Mouse (Mus musculus) heart, postnatal 0 days (tissue): ENCODE data around the gene Hist3h2a. TPM values are rescaled to one million over a fixed set of nuclear protein-coding genes. Genes with fewer than 3 reads are reported as not detected.
A peak's percentile ranks its signal among the peaks of the same experiment; 100 is the strongest.

ENCODE experiments used
- ATAC-seq: fragments of 200-750 bp; cut with Nextera tagmentation; 2 replicates; pipeline ENCODE4 v1.8.0; 2017; ENCODE audit warnings: low read depth, moderate number of reproducible peaks, moderate library complexity; ENCODE audit not compliant: insufficient read depth
- DNase-seq: peaks from one replicate; pipeline ENCODE4 v3.0.0-alpha.2; 2016; ENCODE audit warnings: low spot score
- H3K27ac ChIP-seq: fragments of 300-500 bp; sonication (generic); 2 replicates; pipeline ENCODE4 v1.5.1; 2014; ENCODE audit warnings: low read depth, mild to moderate bottlenecking
- H3K27me3 ChIP-seq: fragments of 300-500 bp; sonication (generic); 2 replicates; pipeline ENCODE4 v1.6.1; 2014; ENCODE audit warnings: low read length, mixed read lengths; ENCODE audit not compliant: control insufficient read depth, insufficient read depth
- H3K36me3 ChIP-seq: fragments of 300-500 bp; sonication (generic); replicated peaks from 2 replicates; pipeline ENCODE4 v1.6.1; 2014; ENCODE audit warnings: low read length, mixed read lengths; ENCODE audit not compliant: control insufficient read depth, insufficient read depth
- H3K4me1 ChIP-seq: fragments of 300-500 bp; sonication (generic); 2 replicates; pipeline ENCODE4 v1.6.1; 2014; ENCODE audit warnings: antibody characterized with exemption; ENCODE audit not compliant: control insufficient read depth, insufficient read depth
- H3K4me2 ChIP-seq: fragments of 300-500 bp; sonication (generic); 2 replicates; pipeline ENCODE4 v1.6.1; 2014; ENCODE audit warnings: low read depth, mild to moderate bottlenecking, low read length, moderate library complexity
- H3K4me3 ChIP-seq: fragments of 300-500 bp; sonication (generic); 2 replicates; pipeline ENCODE4 v1.5.1; 2014; ENCODE audit warnings: low read depth, low read length
- H3K9ac ChIP-seq: fragments of 300-500 bp; sonication (generic); replicated peaks from 2 replicates; pipeline ENCODE4 v1.6.1; 2014; ENCODE audit warnings: low read depth, low read length, mixed read lengths
- H3K9me3 ChIP-seq: fragments of 300-500 bp; sonication (generic); replicated peaks from 2 replicates; pipeline ENCODE4 v1.6.1; 2016; ENCODE audit warnings: low read length; ENCODE audit not compliant: control insufficient read depth
- CTCF ChIP-seq: IDR thresholded peaks from 2 replicates; pipeline ENCODE4 v1.5.1; 2016; ENCODE audit warnings: antibody characterized with exemption, control low read depth, low read depth
- EP300 ChIP-seq: IDR thresholded peaks from 2 replicates; pipeline ENCODE4 v1.6.1; 2016; ENCODE audit warnings: antibody characterized with exemption, low read depth
- WGBS: fragments of 180-500 bp; shearing (Covaris S2); extraction: QIAGEN DNeasy Blood & Tissue Kit; methylation state at CpG from one replicate; pipeline ENCODE4 v1.1.7; 2014; 5-methylcytosine and 5-hydroxymethylcytosine counted together
- polyA plus RNA-seq: library from polyadenylated mRNA; unstranded; fragments of >200 nt; fragmentation: Nextera tagmentation; extraction: Ambion mirVana; gene quantifications from 2 replicates; pipeline ENCODE4 v1.2.1, GENCODE M21; 2015
- total RNA-seq: library from RNA; depleted of rRNA; stranded (reverse); fragments of >200 nt; gene quantifications from 2 replicates; pipeline ENCODE4 v1.2.3, GENCODE M21; 2014; ENCODE audit warnings: low replicate concordance

Gene Hist3h2a
- total and polyA plus RNA-seq, 2 experiments from 2014 or later, result 43.1 to 94.8 TPM

- H3K4me1 ChIP-seq, result peaks cover 8% of the 10 kb centered on the region; the same call in 1 of the 2 replicates
- H3K4me3 ChIP-seq, result peak overlapping the region; percentile 88
- DNase-seq (no peak), ATAC-seq (no peak)
- peak overlapping the region; percentile 98 for H3K4me2 ChIP-seq
- H3K27me3 ChIP-seq, result no peaks in the 10 kb centered on the region
- peak overlapping the region; percentile 96 for H3K27ac ChIP-seq
- WGBS, result 2% methylated on average over 13 of the region's 13 CpGs
- H3K36me3 ChIP-seq, result peaks cover 39% of the 10 kb centered on the region
- TF ChIP-seq CTCF, result no peak
- no peak for TF ChIP-seq EP300
- no peaks in the 10 kb centered on the region for H3K9me3 ChIP-seq
- peak overlapping the region; percentile 89 for H3K9ac ChIP-seq
These were observed 16.6 kb upstream of the Hist3h2a start for GRCm38 (mm10) chr11:58937909-58938308.

- peak within 1 kb of the TSS; percentile 88 for H3K4me3 ChIP-seq
- peaks cover 8% of the 10 kb centered on the region; the same call in 1 of the 2 replicates for H3K4me1 ChIP-seq
- peak; percentile 96 for ATAC-seq
- peak within 1 kb of the TSS; percentile 96 for H3K27ac ChIP-seq
- peak within 1 kb of the TSS; percentile 98 for H3K4me2 ChIP-seq
- H3K9me3 ChIP-seq, result no peaks in the 10 kb centered on the region
- no peaks in the 10 kb centered on the region for H3K27me3 ChIP-seq
- WGBS, result under 1% methylated on average over 82 of the region's 95 CpGs
- H3K36me3 ChIP-seq, result peaks cover 33% of the 10 kb centered on the region
- peak within 1 kb of the TSS; percentile 89 for H3K9ac ChIP-seq
- TF ChIP-seq EP300, result peak; percentile 98
- no peak for TF ChIP-seq CTCF
- peak; percentile 91 for DNase-seq
These were observed 16.0 kb upstream of the Hist3h2a start, which contains the start of gene Rnf187 for GRCm38 (mm10) chr11:58938322-58939087. Rnf187 (minus strand) TSS chr11:58938916.

DNA sequence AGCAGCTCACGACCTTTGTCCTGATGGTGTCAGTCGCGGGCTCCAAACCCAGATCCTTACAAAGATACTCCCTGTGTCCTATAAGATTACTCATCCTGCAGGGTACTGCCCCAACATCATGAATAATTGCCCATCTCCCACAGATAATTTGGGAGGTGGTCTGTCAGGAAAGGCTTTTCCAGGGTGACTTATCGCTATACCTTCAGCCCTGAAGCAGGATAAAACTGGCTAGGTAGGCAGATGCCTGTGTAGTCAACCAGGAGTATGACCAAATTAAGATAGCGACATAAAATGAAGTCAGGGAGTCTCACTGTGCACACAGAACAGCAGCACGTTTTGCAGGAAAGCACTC is 15.4 kb upstream of the Hist3h2a start:
- Histone ChIP-seq H3K4me3 (peak overlapping the region; percentile 88), H3K9me3 (no peaks in the 10 kb centered on the region), H3K4me1 (peaks cover 8% of the 10 kb centered on the region; the same call in 1 of the 2 replicates), H3K4me2 (peak overlapping the region; percentile 98), H3K27ac (peak overlapping the region; percentile 46), H3K9ac (peak overlapping the region; percentile 89; the same call in 1 of the 2 replicates), H3K27me3 (no peaks in the 10 kb centered on the region), H3K36me3 (peaks cover 27% of the 10 kb centered on the region)
- ATAC-seq (no peak), DNase-seq (no peak)
- TF ChIP-seq CTCF (no peak), EP300 (no peak)
- 18% methylated on average over 6 of the region's 6 CpGs for WGBS

GRCm38 (mm10) chr11:58944136-58944535 is 10.3 kb upstream of the Hist3h2a start:
- Histone ChIP-seq H3K4me3 (no peak overlapping the region), H3K36me3 (no peaks in the 10 kb centered on the region), H3K9me3 (no peaks in the 10 kb centered on the region), H3K4me2 (no peak overlapping the region), H3K9ac (no peak overlapping the region), H3K27me3 (peaks cover 5% of the 10 kb centered on the region), H3K4me1 (peaks cover under 1% of the 10 kb centered on the region; the same call in 1 of the 2 replicates), H3K27ac (no peak overlapping the region)
- DNase-seq, result no peak
- 71% methylated on average over 5 of the region's 5 CpGs for WGBS
- no peak for ATAC-seq
- TF ChIP-seq EP300 (no peak), CTCF (no peak)

DNA sequence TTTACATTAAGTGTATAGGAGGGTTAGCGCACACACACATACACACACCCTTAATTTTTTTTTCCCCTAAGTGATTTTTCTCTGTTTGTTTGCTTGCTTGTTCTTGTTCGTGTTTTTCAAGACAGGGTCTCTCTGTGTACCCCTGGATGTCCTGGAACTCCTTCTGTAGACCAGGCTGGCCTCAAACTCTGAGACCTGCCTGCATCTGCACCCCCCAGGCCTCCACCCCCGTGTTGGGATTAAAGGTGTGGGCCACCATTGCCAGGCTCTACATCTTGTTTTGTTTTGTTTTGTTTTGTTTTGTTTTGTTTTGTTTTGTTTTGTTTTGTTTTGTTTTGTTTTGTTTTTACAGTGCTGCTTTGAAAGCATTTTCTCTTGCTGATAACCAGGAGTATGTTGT is 7.2 kb upstream of the Hist3h2a start:
- H3K9me3 ChIP-seq, result no peaks in the 10 kb centered on the region
- ATAC-seq (no peak), DNase-seq (no peak)
- no peak overlapping the region for H3K9ac ChIP-seq
- no peak overlapping the region for H3K4me2 ChIP-seq
- no peak overlapping the region for H3K27ac ChIP-seq
- no peaks in the 10 kb centered on the region for H3K36me3 ChIP-seq
- H3K27me3 ChIP-seq, result peaks cover 29% of the 10 kb centered on the region
- H3K4me3 ChIP-seq, result no peak overlapping the region
- 67% methylated on average over 3 of the region's 3 CpGs for WGBS
- TF ChIP-seq CTCF (no peak), EP300 (no peak)
- H3K4me1 ChIP-seq, result no peaks in the 10 kb centered on the region
